16 mouse cellular contexts compared by ENCODE assay signal in genomic region chr3:152969774-152970347, GRCm38 (mm10). TPM values are rescaled to one million over a fixed set of nuclear protein-coding genes. Genes with fewer than 3 reads are reported as not detected.
DNase-seq lines count a peak whose midpoint lies in the region; ATAC-seq and TF ChIP-seq lines count a peak whose summit lies in the region.
"Had no signal": no experiment of that assay in that cellular context is flagged by ENCODE, and none has a peak within 500 bp of the region (broad histone marks: within the 10 kb centered on the region; RNA-seq: fewer than 3 reads in every experiment).

No protein-coding gene starts in this region.

- H3K4me3 ChIP-seq in forebrain, embryonic 16.5 days (replicated peaks; ENCODE audit: low read length): no peak overlapping the region
- no peak overlapping the region for H3K4me3 ChIP-seq in forebrain, embryonic 13.5 days
- no peak overlapping the region for H3K4me3 ChIP-seq in lung, postnatal 0 days (ENCODE audit: low read depth, low read length)
- H3K4me3 ChIP-seq: embryonic facial prominence, embryonic 10.5 days; heart, embryonic 13.5 days; limb, embryonic 15.5 days had no signal

- H3K27me3 ChIP-seq in forebrain, embryonic 16.5 days (replicated peaks; ENCODE audit: control insufficient read depth, insufficient read depth, low read length): no peaks in the 10 kb centered on the region
- no peaks in the 10 kb centered on the region for H3K27me3 ChIP-seq in forebrain, embryonic 13.5 days
- H3K27me3 ChIP-seq in lung, postnatal 0 days (replicated peaks; ENCODE audit: insufficient read depth, low read length): no peaks in the 10 kb centered on the region
- H3K27me3 ChIP-seq: heart, embryonic 13.5 days; limb, embryonic 15.5 days had no signal

- H3K4me2 ChIP-seq in forebrain, embryonic 16.5 days (ENCODE audit: low read length): no peak overlapping the region
- no peak overlapping the region for H3K4me2 ChIP-seq in forebrain, embryonic 13.5 days
- no peak overlapping the region for H3K4me2 ChIP-seq in lung, postnatal 0 days (replicated peaks; ENCODE audit: low read depth, low read length)
- H3K4me2 ChIP-seq: heart, embryonic 13.5 days; limb, embryonic 15.5 days had no signal

- WGBS in forebrain, embryonic 16.5 days: 72% methylated on average over 16 of the region's 16 CpGs
- 72% methylated on average over 16 of the region's 16 CpGs for WGBS in forebrain, embryonic 13.5 days
- 54% methylated on average over 16 of the region's 16 CpGs for WGBS in lung, postnatal 0 days

- no peaks in the 10 kb centered on the region for H3K9me3 ChIP-seq in forebrain, embryonic 16.5 days (ENCODE audit: control insufficient read depth, low read length)
- H3K9me3 ChIP-seq in forebrain, embryonic 13.5 days (replicated peaks): no peaks in the 10 kb centered on the region
- H3K9me3 ChIP-seq in lung, postnatal 0 days (ENCODE audit: low read length): no peaks in the 10 kb centered on the region
- H3K9me3 ChIP-seq: embryonic facial prominence, embryonic 10.5 days; heart, embryonic 13.5 days; limb, embryonic 15.5 days had no signal

- no peak overlapping the region for H3K9ac ChIP-seq in forebrain, embryonic 16.5 days (replicated peaks; ENCODE audit: low read depth, low read length)
- no peak overlapping the region for H3K9ac ChIP-seq in forebrain, embryonic 13.5 days
- no peak overlapping the region for H3K9ac ChIP-seq in lung, postnatal 0 days (replicated peaks; ENCODE audit: low read depth)
- H3K9ac ChIP-seq: heart, embryonic 13.5 days; limb, embryonic 15.5 days had no signal

- peak; percentile 29 for DNase-seq in lung, postnatal 10 days
- no peak for DNase-seq in lung, postnatal 0 days (ENCODE audit: low spot score)
- peak; percentile 57 for DNase-seq in brain, adult 2 months (ENCODE audit: low read depth, low spot score)
- no peak for DNase-seq in yolk sac, embryonic 10.5 days (ENCODE audit: low spot score)
- DNase-seq in cerebellum, adult 18-20 months: no peak
- DNase-seq: adrenal gland, postnatal 10 days; gastrocnemius, postnatal 25 days; kidney, adult 2 months; spleen, adult 18-20 months had no signal

- TF ChIP-seq CTCF in lung, postnatal 0 days (IDR thresholded peaks at IDR 0.05): no peak

- TF ChIP-seq EP300 in lung, postnatal 0 days (IDR thresholded peaks at IDR 0.05): no peak

- H3K4me1 ChIP-seq in forebrain, embryonic 16.5 days (replicated peaks; ENCODE audit: control insufficient read depth, insufficient read depth, low read length): no peaks in the 10 kb centered on the region
- peaks cover 7% of the 10 kb centered on the region for H3K4me1 ChIP-seq in forebrain, embryonic 13.5 days
- H3K4me1 ChIP-seq in lung, postnatal 0 days (ENCODE audit: insufficient read depth, low read depth, low read length): no peaks in the 10 kb centered on the region
- H3K4me1 ChIP-seq: embryonic facial prominence, embryonic 10.5 days; heart, embryonic 13.5 days; limb, embryonic 15.5 days had no signal

- no peak overlapping the region for H3K27ac ChIP-seq in forebrain, embryonic 16.5 days (ENCODE audit: low read length)
- H3K27ac ChIP-seq in forebrain, embryonic 13.5 days: no peak overlapping the region
- H3K27ac ChIP-seq in lung, postnatal 0 days (ENCODE audit: low read length): no peak overlapping the region
- H3K27ac ChIP-seq: embryonic facial prominence, embryonic 10.5 days; heart, embryonic 13.5 days; limb, embryonic 15.5 days; macrophage had no signal

- ATAC-seq in forebrain, embryonic 16.5 days: peak; percentile 26; the same call in 1 of the 2 replicates
- no peak for ATAC-seq in forebrain, embryonic 13.5 days
- ATAC-seq in lung, postnatal 0 days: no peak
- ATAC-seq in megakaryocyte-erythroid progenitor cell, adult 5-6 weeks (replicated peaks; ENCODE audit: low FRiP score, low TSS enrichment, poor library complexity, severe bottlenecking): 0 out of 2 replicates have a peak, but pooled peaks have one; percentile 52

- H3K36me3 ChIP-seq in forebrain, embryonic 16.5 days (ENCODE audit: control insufficient read depth, insufficient read depth): no peaks in the 10 kb centered on the region
- no peaks in the 10 kb centered on the region for H3K36me3 ChIP-seq in forebrain, embryonic 13.5 days (ENCODE audit: poor library complexity, severe bottlenecking)
- no peaks in the 10 kb centered on the region for H3K36me3 ChIP-seq in lung, postnatal 0 days (ENCODE audit: insufficient read depth, low read length)
- H3K36me3 ChIP-seq: embryonic facial prominence, embryonic 10.5 days; heart, embryonic 13.5 days; limb, embryonic 15.5 days had no signal

RNA-seq across cellular contexts. Expression of gene St6galnac5, which starts 12.2 kb away (rescaled TPM):
- 18.5 and 23.1 TPM in 2 replicates for polyA plus RNA-seq in forebrain, embryonic 16.5 days (2015; fragmentation: Nextera tagmentation; extraction: Ambion mirVana)
- polyA plus RNA-seq in forebrain, embryonic 13.5 days (2015; fragmentation: Nextera tagmentation; extraction: Ambion mirVana): 5.7 and 6.7 TPM in 2 replicates
- 2.4 and 2.5 TPM in 2 replicates for polyA plus RNA-seq in lung, postnatal 0 days (2015; fragmentation: Nextera tagmentation; extraction: Ambion mirVana)
- not detected in 2 replicates for total RNA-seq in megakaryocyte-erythroid progenitor cell, adult 5-6 weeks (2014; fragmentation: Nextera tagmentation)
- total RNA-seq in megakaryocyte-erythroid progenitor cell, adult 5-6 weeks (2017): 0.23 TPM in 1 of 2 replicates, not detected in the other
- polyA plus RNA-seq: macrophage had no signal

Comparison
In these comparisons a context has a peak if more than half of its experiments do, and no peak if none do; other contexts are left out.
1. ATAC-seq: peak in forebrain, embryonic 16.5 days (single experiment) and megakaryocyte-erythroid progenitor cell, adult 5-6 weeks (single experiment); none in forebrain, embryonic 13.5 days (single experiment) and lung, postnatal 0 days (single experiment).
2. DNase-seq: peak in lung, postnatal 10 days (single experiment) and brain, adult 2 months (single experiment); none in lung, postnatal 0 days (single experiment), yolk sac, embryonic 10.5 days (single experiment) and cerebellum, adult 18-20 months (0 of 2).